Mouse (Mus musculus) limb, embryonic 13.5 days (tissue): Measurements from ENCODE around the gene Fam129c. TPM values are rescaled to one million over a fixed set of nuclear protein-coding genes. Genes with fewer than 3 reads are reported as not detected.

Experiments
- ATAC-seq: fragments of 200-750 bp; cut with Nextera tagmentation; 2 replicates; pipeline ENCODE4 v1.8.0; 2017; ENCODE audit warnings: low read depth, moderate number of reproducible peaks, moderate TSS enrichment; ENCODE audit not compliant: low FRiP score
- H3K27ac ChIP-seq: fragments of 300-500 bp; sonication (generic); 2 replicates; pipeline ENCODE4 v1.5.1; 2015; ENCODE audit warnings: inconsistent platforms, mild to moderate bottlenecking, moderate library complexity
- H3K27me3 ChIP-seq: fragments of 300-500 bp; sonication (generic); 2 replicates; pipeline ENCODE4 v1.6.1; 2015; ENCODE audit warnings: mild to moderate bottlenecking, inconsistent platforms
- H3K36me3 ChIP-seq: fragments of 300-500 bp; sonication (generic); 2 replicates; pipeline ENCODE4 v1.6.1; 2015; ENCODE audit warnings: inconsistent platforms, mild to moderate bottlenecking, moderate library complexity
- H3K4me1 ChIP-seq: fragments of 300-500 bp; sonication (generic); 2 replicates; pipeline ENCODE4 v1.6.1; 2015; ENCODE audit warnings: inconsistent platforms
- H3K4me2 ChIP-seq: fragments of 300-500 bp; sonication (generic); replicated peaks from 2 replicates; pipeline ENCODE4 v1.6.1; 2015; ENCODE audit warnings: inconsistent platforms, mild to moderate bottlenecking, moderate library complexity
- H3K4me3 ChIP-seq: fragments of 300-500 bp; sonication (generic); 2 replicates; pipeline ENCODE4 v1.5.1; 2015; ENCODE audit warnings: moderate library complexity, mild to moderate bottlenecking, inconsistent platforms
- H3K9ac ChIP-seq: fragments of 300-500 bp; sonication (generic); 2 replicates; pipeline ENCODE4 v1.6.1; 2015; ENCODE audit warnings: mild to moderate bottlenecking, inconsistent platforms
- H3K9me3 ChIP-seq: fragments of 300-500 bp; sonication (generic); 2 replicates; pipeline ENCODE4 v1.6.1; 2016; ENCODE audit warnings: inconsistent platforms
- WGBS: fragments of 180-500 bp; shearing (Covaris S2); methylation state at CpG from one replicate; pipeline ENCODE4 v1.1.7; 2015; 5-methylcytosine and 5-hydroxymethylcytosine counted together
- microRNA-seq: library from miRNA; unstranded; fragments of <30 nt; microRNA quantifications from one replicate; pipeline ENCODE4, GENCODE M21; 2016
- polyA plus RNA-seq: library from polyadenylated mRNA; unstranded; fragments of >200 nt; fragmentation: Nextera tagmentation; extraction: Ambion mirVana; gene quantifications from 2 replicates; pipeline ENCODE4 v1.2.1, GENCODE M21; 2015

Gene Fam129c
- polyA plus RNA-seq, 1 experiment from 2014 or later, result 5.7 TPM

DNA sequence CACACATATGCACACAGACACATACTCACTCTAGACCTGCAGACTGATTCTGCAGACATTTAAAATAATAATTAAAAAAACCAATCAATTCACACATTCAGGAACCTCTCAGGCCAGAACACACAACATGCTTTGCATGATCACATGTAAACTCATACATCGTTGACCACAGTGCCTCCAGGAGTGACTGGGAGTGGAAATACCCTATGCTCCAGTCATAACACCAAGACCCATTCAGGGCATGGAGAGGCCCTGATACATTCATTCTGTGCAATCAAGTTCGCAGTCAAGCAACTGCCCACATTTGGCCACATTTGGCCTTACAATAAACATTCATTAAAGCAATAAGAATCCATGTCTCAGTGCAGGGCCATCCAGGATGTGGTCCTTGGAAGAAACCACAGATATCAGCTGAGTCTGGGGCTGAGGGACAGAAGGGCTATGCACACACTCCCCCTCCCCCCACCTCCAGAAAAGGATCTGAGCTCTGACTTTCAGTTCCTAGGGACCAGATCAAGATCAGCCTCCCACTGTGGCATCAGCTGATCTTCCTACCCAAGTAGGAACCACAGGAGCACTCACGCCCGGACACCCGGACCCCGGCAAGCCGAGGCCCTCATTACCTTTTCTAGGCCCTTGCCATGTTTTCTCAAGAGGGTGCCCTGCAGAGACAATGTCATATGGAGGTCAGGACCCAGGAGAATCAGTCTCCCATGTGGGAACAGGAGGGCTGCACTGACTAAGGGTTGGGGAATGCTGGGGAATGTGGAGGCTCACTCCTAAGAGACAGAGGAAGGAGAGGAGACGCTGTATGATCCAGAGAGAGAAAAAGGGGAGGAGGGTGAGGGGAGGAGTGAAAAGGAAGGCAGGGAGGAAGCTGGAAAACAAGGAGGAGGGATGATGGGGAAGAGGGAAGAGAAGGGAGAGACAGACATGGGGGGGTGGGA, 40.0 kb downstream of the Fam129c start:
- Histone ChIP-seq H3K4me1 (peaks cover 12% of the 10 kb centered on the region), H3K27ac (no peak overlapping the region), H3K4me2 (no peak overlapping the region), H3K27me3 (peaks cover 55% of the 10 kb centered on the region), H3K36me3 (no peaks in the 10 kb centered on the region), H3K9me3 (peaks cover 8% of the 10 kb centered on the region), H3K9ac (no peak overlapping the region), H3K4me3 (no peak overlapping the region)
- WGBS, result 70% methylated on average over 8 of the region's 8 CpGs
- no peak for ATAC-seq

DNA sequence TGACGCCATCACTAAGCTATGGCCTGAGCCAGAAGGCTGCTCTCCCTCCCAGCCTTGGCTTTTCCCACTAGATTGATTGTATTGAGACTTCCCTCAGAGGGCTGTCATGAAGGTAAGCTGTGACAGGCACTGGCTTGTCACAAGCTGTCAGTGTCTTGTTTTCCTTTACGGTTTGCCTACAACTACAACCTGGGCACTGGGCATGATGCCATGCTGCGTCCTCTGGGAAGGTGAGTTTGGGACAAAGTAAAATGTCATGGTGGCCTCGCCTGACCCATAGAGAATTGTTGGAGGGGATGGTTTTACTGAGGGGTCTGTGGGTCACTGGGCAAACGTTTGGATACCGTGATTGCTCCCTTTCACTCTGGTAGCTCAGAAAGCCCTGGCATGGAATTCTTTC, 40.9 kb downstream of the Fam129c start:
- no peak overlapping the region for H3K27ac ChIP-seq
- H3K27me3 ChIP-seq, result peaks cover 46% of the 10 kb centered on the region
- H3K9ac ChIP-seq, result peak overlapping the region; percentile 25; the same call in 1 of the 2 replicates
- ATAC-seq, result no peak
- H3K4me1 ChIP-seq, result peaks cover 12% of the 10 kb centered on the region
- H3K9me3 ChIP-seq, result no peaks in the 10 kb centered on the region
- no peaks in the 10 kb centered on the region for H3K36me3 ChIP-seq
- 66% methylated on average over 6 of the region's 6 CpGs for WGBS
- H3K4me3 ChIP-seq, result no peak overlapping the region
- no peak overlapping the region for H3K4me2 ChIP-seq

DNA sequence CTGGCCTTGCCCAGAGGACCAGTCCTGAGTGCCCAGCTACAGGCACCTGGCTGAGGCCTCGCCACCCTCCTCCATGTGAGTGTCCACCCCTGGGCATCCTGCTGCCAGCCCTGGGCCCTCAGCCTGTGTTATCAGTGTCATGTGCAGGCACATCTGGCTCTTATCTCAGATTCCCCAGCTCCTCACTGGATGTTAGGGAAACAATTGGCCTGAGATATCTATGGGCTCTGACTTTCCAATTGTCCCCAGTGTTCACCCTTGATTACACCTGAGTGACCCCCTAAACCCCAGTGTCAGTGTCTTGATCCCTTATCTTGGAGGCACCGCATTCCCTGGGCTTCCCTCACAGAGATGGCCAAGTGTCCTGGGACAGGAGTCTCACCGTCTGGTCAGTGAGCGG, 41.9 kb downstream of the Fam129c start:
- Histone ChIP-seq H3K9ac (no peak overlapping the region), H3K36me3 (no peaks in the 10 kb centered on the region), H3K4me1 (peaks cover 4% of the 10 kb centered on the region), H3K27ac (no peak overlapping the region), H3K4me3 (no peak overlapping the region), H3K27me3 (peaks cover 38% of the 10 kb centered on the region), H3K9me3 (no peaks in the 10 kb centered on the region), H3K4me2 (no peak overlapping the region)
- no peak for ATAC-seq
- WGBS, result 84% methylated on average over 4 of the region's 4 CpGs

DNA sequence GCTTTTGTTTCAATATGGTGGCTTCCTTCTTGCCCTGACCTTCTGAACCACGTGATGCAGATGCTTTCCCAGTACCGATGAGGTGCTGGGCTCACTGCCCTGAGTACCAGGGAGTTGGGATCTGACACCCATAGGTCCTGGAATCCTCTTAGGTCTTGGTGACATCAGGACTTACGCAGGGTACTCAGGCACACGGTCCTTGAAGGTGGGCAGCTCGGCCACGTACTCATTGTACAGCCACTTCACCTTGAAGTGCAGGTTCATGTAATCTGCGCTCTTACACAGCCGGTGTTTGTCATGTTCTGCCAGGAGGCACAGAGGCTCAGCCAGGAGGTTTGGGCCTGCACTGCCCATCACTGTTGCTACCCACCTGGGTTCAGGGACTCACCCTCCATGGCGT, 48.1 kb downstream of the Fam129c start:
- Histone ChIP-seq H3K27ac (no peak overlapping the region), H3K9me3 (no peaks in the 10 kb centered on the region), H3K4me1 (no peaks in the 10 kb centered on the region), H3K27me3 (0 out of 2 replicates have a peak, but pooled peaks cover 6% of the 10 kb centered on the region), H3K36me3 (no peaks in the 10 kb centered on the region), H3K9ac (no peak overlapping the region), H3K4me3 (no peak overlapping the region), H3K4me2 (no peak overlapping the region)
- no peak for ATAC-seq
- WGBS, result 77% methylated on average over 9 of the region's 9 CpGs

DNA sequence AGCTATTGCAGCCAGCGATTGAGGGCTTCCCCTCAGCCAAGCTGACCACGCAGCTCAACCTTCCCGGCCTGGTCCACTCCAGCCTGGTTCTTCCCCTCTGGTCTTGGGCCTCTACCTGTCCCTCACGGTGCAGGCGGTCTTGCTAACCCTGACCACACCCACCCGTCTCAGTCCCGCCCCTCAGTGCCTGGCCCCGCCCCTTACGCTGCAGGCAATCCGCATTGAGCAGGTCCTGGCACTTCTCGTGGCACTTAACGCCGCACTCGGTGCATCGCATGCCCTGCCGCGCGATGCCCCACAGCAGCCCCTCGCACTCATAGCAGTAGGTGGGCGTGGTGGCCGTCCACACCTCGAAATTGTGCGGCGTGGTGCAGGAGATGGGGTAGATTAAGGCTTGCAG, 57.2 kb downstream of the Fam129c start:
- H3K4me3 ChIP-seq, result peak overlapping the region; percentile 29
- H3K4me1 ChIP-seq, result peaks cover 12% of the 10 kb centered on the region
- peak overlapping the region; percentile 19; the same call in 1 of the 2 replicates for H3K9ac ChIP-seq
- no peaks in the 10 kb centered on the region for H3K36me3 ChIP-seq
- H3K27ac ChIP-seq, result no peak overlapping the region
- H3K27me3 ChIP-seq, result peaks cover 85% of the 10 kb centered on the region
- no peak for ATAC-seq
- peak overlapping the region; percentile 53 for H3K4me2 ChIP-seq
- H3K9me3 ChIP-seq, result no peaks in the 10 kb centered on the region
- WGBS, result 1% methylated on average over 23 of the region's 24 CpGs

Small RNAs within 50 kb of the gene (microRNA-seq; reads per million reads assigned to microRNA genes)
- not detected for gene Mir6769b

Other genes with a start within 250 kb of the Fam129c start
- 108 and 110 TPM in 2 replicates for gene Use1, start 230.8 kb upstream of the Fam129c start, polyA plus RNA-seq
- gene Ocel1, start 226.3 kb upstream of the Fam129c start, polyA plus RNA-seq, result 3.1 and 4.1 TPM in 2 replicates
- gene Nr2f6, start 215.7 kb upstream of the Fam129c start, polyA plus RNA-seq, result 38.2 and 43.7 TPM in 2 replicates
- 8.1 and 8.2 TPM in 2 replicates for gene Ushbp1, start 201.8 kb upstream of the Fam129c start, polyA plus RNA-seq
- gene Babam1, start 200.8 kb upstream of the Fam129c start, polyA plus RNA-seq, result 93.1 and 99.7 TPM in 2 replicates
- 40.7 and 41.9 TPM in 2 replicates for gene Ankle1, start 191.6 kb upstream of the Fam129c start, polyA plus RNA-seq
- 75.2 and 75.7 TPM in 2 replicates for gene Abhd8, start 134.0 kb upstream of the Fam129c start, polyA plus RNA-seq
- 151 and 152 TPM in 2 replicates for gene Mrpl34, start 132.7 kb upstream of the Fam129c start, polyA plus RNA-seq
- 98.8 and 105 TPM in 2 replicates for gene Dda1, start 128.4 kb upstream of the Fam129c start, polyA plus RNA-seq
- 1.5 and 1.7 TPM in 2 replicates for gene Ano8, start 111.7 kb upstream of the Fam129c start, polyA plus RNA-seq
- 23.6 and 25.0 TPM in 2 replicates for gene Gtpbp3, start 109.5 kb upstream of the Fam129c start, polyA plus RNA-seq
- gene Plvap, start 85.9 kb upstream of the Fam129c start, polyA plus RNA-seq, result 58.5 and 59.4 TPM in 2 replicates
- gene Ccdc194, start 71.9 kb upstream of the Fam129c start, polyA plus RNA-seq, result 0.41 and 0.78 TPM in 2 replicates
- gene Bst2, start 60.2 kb upstream of the Fam129c start, polyA plus RNA-seq, result 21.0 and 22.3 TPM in 2 replicates
- 80.7 and 83.6 TPM in 2 replicates for gene Mvb12a, start 54.7 kb upstream of the Fam129c start, polyA plus RNA-seq
- gene Tmem221, start 38.8 kb upstream of the Fam129c start, polyA plus RNA-seq, result 0.27 and 0.64 TPM in 2 replicates
- gene Nxnl1, start 31.0 kb upstream of the Fam129c start, polyA plus RNA-seq, result not detected in 2 replicates
- gene Slc27a1, start 28.8 kb upstream of the Fam129c start, polyA plus RNA-seq, result 52.2 and 52.3 TPM in 2 replicates
- gene Pgls, start 5.5 kb upstream of the Fam129c start, polyA plus RNA-seq, result 210 and 212 TPM in 2 replicates
- 85.6 and 87.6 TPM in 2 replicates for gene Colgalt1, start 13.3 kb downstream of the Fam129c start, polyA plus RNA-seq
- gene Unc13a, start 74.1 kb downstream of the Fam129c start, polyA plus RNA-seq, result 0.75 and 0.77 TPM in 2 replicates
- gene Jak3, start 78.6 kb downstream of the Fam129c start, polyA plus RNA-seq, result 3.4 and 4.2 TPM in 2 replicates
- 0.48 and 0.55 TPM in 2 replicates for gene Insl3, start 91.6 kb downstream of the Fam129c start, polyA plus RNA-seq
- 0.77 and 0.92 TPM in 2 replicates for gene B3gnt3, start 104.1 kb downstream of the Fam129c start, polyA plus RNA-seq
- 4.0 and 4.8 TPM in 2 replicates for gene Fcho1, start 128.1 kb downstream of the Fam129c start, polyA plus RNA-seq